Mouse (Mus musculus) splenic B cell, adult 2 months (primary cell): ENCODE results near the gene Kif18b.
A peak's percentile ranks its signal among the peaks of the same experiment; 100 is the strongest.

Experiments
- DNase-seq: peaks from one replicate; pipeline ENCODE4 v3.0.0-alpha.2; 2011; ENCODE audit warnings: low read depth, low spot score
- H3K27me3 ChIP-seq: 2 replicates; pipeline ENCODE4 v1.6.1; 2012; ENCODE audit warnings: mild to moderate bottlenecking, low read length, moderate library complexity, mixed read lengths; ENCODE audit not compliant: control insufficient read depth, poor library complexity, insufficient read depth, severe bottlenecking
- H3K36me3 ChIP-seq: 2 replicates; pipeline ENCODE4 v1.6.1; 2012; ENCODE audit warnings: mild to moderate bottlenecking, low read length, moderate library complexity, mixed read lengths; ENCODE audit not compliant: control insufficient read depth, poor library complexity, insufficient read depth, severe bottlenecking

The Kif18b gene

GRCm38 (mm10) chr11:102903654-102904053 lies 21.3 kb downstream of the Kif18b start:
- Histone ChIP-seq H3K36me3 (no peaks in the 10 kb centered on the region), H3K27me3 (no peaks in the 10 kb centered on the region)
- DNase-seq = no peak

GRCm38 (mm10) chr11:102902107-102902506 lies 22.8 kb downstream of the Kif18b start:
- no peaks in the 10 kb centered on the region for H3K36me3 ChIP-seq
- no peak for DNase-seq
- no peaks in the 10 kb centered on the region for H3K27me3 ChIP-seq

- DNase-seq = no peak
- no peaks in the 10 kb centered on the region for H3K36me3 ChIP-seq
- no peaks in the 10 kb centered on the region for H3K27me3 ChIP-seq
Measured at GRCm38 (mm10) chr11:102901199-102901598, 23.7 kb downstream of the Kif18b start.

- no peaks in the 10 kb centered on the region for H3K27me3 ChIP-seq
- H3K36me3 ChIP-seq = no peaks in the 10 kb centered on the region
- DNase-seq = peak; percentile 71
Measured at GRCm38 (mm10) chr11:102900763-102901162, 24.2 kb downstream of the Kif18b start, which contains the start of gene Gfap. Gfap (minus strand) TSS chr11:102900912.

- Histone ChIP-seq H3K36me3 (no peaks in the 10 kb centered on the region), H3K27me3 (no peaks in the 10 kb centered on the region)
- DNase-seq = no peak
Measured at GRCm38 (mm10) chr11:102898408-102898807, 26.5 kb downstream of the Kif18b start.

GRCm38 (mm10) chr11:102896641-102897040 lies 28.3 kb downstream of the Kif18b start:
- DNase-seq = no peak
- no peaks in the 10 kb centered on the region for H3K27me3 ChIP-seq
- H3K36me3 ChIP-seq = no peaks in the 10 kb centered on the region

- no peaks in the 10 kb centered on the region for H3K27me3 ChIP-seq
- DNase-seq = no peak
- H3K36me3 ChIP-seq = no peaks in the 10 kb centered on the region
Measured at GRCm38 (mm10) chr11:102895779-102896178, 29.1 kb downstream of the Kif18b start.

- Histone ChIP-seq H3K36me3 (no peaks in the 10 kb centered on the region), H3K27me3 (no peaks in the 10 kb centered on the region)
- DNase-seq = no peak
Measured at GRCm38 (mm10) chr11:102894716-102895115, 30.2 kb downstream of the Kif18b start.

GRCm38 (mm10) chr11:102893015-102893651 lies 31.8 kb downstream of the Kif18b start:
- no peaks in the 10 kb centered on the region for H3K27me3 ChIP-seq
- peak; percentile 81 for DNase-seq
- no peaks in the 10 kb centered on the region for H3K36me3 ChIP-seq

GRCm38 (mm10) chr11:102890096-102890495 lies 34.8 kb downstream of the Kif18b start:
- no peak for DNase-seq
- no peaks in the 10 kb centered on the region for H3K36me3 ChIP-seq
- H3K27me3 ChIP-seq = no peaks in the 10 kb centered on the region

GRCm38 (mm10) chr11:102888135-102888534 lies 36.8 kb downstream of the Kif18b start:
- no peak for DNase-seq
- Histone ChIP-seq H3K27me3 (no peaks in the 10 kb centered on the region), H3K36me3 (no peaks in the 10 kb centered on the region)

GRCm38 (mm10) chr11:102887433-102887832 lies 37.5 kb downstream of the Kif18b start:
- no peaks in the 10 kb centered on the region for H3K36me3 ChIP-seq
- DNase-seq = peak; percentile 13

GRCm38 (mm10) chr11:102884616-102885219 lies 40.2 kb downstream of the Kif18b start, which contains the start of gene Fam187a:
Fam187a (plus strand) TSS chr11:102885169.
- Histone ChIP-seq H3K36me3 (no peaks in the 10 kb centered on the region), H3K27me3 (no peaks in the 10 kb centered on the region)
- DNase-seq = no peak

More at GRCm38 (mm10) chr11:102887433-102887832, 37.5 kb downstream of the Kif18b start:
- no peaks in the 10 kb centered on the region for H3K27me3 ChIP-seq

- Histone ChIP-seq H3K27me3 (no peaks in the 10 kb centered on the region), H3K36me3 (no peaks in the 10 kb centered on the region)
- DNase-seq = no peak
Measured at GRCm38 (mm10) chr11:102881314-102882198, 43.4 kb downstream of the Kif18b start.
